Mouse (Mus musculus): ENCODE measurements at regions not wholly inside any gene's neighbourhood (a gene's known extent, or its start where the extent isn't known, plus 50 kb on each side); places are given as distances from the start of the nearest gene placed in this dataset.

DNA sequence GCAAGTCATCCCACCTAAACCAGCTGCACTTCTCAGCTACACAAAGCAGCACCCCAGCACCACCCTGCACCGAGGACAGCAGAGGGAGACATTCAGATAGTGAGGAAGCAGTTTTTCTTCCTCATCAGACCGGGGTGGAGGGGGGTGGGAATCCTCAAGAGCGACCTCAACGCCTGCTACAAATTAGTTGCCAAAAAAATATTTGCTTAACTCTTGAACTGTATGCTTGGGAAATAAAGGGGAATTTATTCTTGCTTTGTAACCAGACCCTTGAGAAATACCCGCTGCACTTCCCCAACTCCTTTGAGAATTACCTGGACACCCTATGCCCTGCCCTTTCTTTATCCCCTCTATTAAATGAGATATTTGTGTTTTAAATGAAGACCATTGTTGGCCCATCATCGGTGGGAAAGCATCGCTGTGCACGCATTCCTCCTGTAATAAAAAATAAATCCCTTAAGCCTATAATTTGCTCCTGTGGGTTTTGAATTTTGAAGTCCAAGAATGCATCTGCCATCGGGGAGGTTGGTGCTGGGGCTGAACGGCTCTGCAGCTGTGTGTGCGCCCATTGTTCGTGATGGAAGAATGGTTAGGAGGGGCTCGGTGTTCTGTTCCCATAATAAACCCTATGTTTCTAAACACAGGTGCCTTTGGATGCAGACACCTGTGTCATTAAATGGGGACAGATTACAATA lies 119.2 kb upstream of the Gas1 start:
- no peak for TF ChIP-seq E2F4 (IDR thresholded peaks at IDR 0.05; ENCODE audit: insufficient read depth)
- no peak for TF ChIP-seq USF1 (IDR thresholded peaks at IDR 0.05; ENCODE audit: low read depth)
- TF ChIP-seq POLR2AphosphoS2 (IDR thresholded peaks at IDR 0.05; ENCODE audit: insufficient read length, low read depth), result no peak

Data from myocyte (in vitro differentiated cells).